Mouse (Mus musculus): ENCODE results near the gene Serpinb6b. TPM values are rescaled to one million over a fixed set of nuclear protein-coding genes. Genes with fewer than 3 reads are reported as not detected.

Gene Serpinb6b
- total RNA-seq, 2 experiments from 2014 or later = 2.8 to 3.5 TPM

DNA sequence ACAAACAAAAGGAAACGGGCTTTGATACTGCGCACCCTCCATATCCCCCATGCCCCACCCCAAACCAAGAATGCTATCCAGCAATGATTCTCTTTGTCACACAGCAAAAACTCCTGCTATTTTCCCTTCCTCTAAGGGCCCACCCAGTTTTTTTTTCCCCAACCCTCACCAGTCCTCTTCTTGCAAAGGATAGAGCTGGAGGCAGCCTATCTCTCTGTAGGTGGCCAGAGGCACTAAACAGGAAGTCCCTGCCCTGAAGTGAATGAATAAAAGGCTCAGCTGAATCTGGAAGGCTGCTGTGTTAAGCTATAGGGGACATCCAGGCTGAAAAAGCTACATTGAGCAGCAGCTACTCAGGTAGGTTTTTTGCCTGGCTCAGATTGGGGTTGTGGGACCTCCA lies 62.2 kb downstream of the Serpinb6b start, which contains the start of gene Serpinb9b:
Serpinb9b (plus strand) TSS at position 173 of the 400 bp plus-strand sequence.
- no peak for DNase-seq
- intact Hi-C loops (cut with DNase I) = no loop called here

DNA sequence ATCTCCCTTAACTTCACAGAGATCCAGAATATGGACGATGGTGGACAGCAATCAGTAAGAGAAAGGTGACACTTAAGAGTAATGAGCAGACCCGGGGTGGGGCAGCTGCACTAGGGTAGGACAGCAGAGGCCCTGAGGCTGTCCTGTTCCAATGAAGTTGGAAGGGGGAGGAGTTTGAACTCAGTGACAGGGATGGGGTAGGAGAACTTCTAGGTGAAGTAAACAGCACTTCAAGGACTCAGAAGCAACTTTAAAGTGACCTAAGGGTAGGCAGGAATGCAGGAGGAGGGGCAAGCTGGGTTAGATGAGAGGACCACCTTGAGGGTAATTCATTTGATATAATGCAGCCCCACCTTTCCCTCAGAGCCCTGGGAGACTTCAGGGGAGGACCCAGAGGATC lies 63.1 kb downstream of the Serpinb6b start:
- intact Hi-C loops (cut with DNase I) = no loop called here
- DNase-seq = no peak

DNA sequence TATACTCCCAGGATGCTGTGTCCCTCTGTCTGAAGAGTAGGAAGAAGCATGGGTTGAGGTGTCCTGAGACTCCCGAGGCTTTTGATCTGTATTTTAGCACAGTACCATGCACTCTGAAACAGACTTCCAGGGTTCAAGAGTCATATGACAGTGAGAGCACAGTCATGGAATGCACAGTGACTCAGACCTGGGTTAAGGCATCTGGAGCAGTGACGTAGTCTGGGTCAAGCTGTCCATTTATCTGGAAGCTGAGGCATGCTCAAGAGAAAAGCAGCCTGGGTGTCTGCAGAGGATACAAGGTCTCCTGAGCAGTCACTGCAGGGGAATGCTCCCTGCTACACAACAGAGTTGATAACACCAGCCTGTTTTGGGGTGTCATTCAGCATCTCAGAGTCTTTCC lies 63.5 kb downstream of the Serpinb6b start:
- DNase-seq = no peak
- intact Hi-C loops (cut with DNase I) = no loop called here

Other genes starting within 250 kb of the Serpinb6b start
- gene Mylk4, start 181.3 kb upstream of the Serpinb6b start, total RNA-seq (2021) = 1,000 to 10,000 TPM; 1,458 to 1,785 TPM
- gene Wrnip1, start 163.2 kb upstream of the Serpinb6b start, total RNA-seq (2021) = 1 to 10 TPM; 5.9 to 7.4 TPM
- gene D930007J09Rik, start 162.4 kb upstream of the Serpinb6b start, total RNA-seq (2021) = not detected
- 1 to 10 TPM; 2.6 to 6.0 TPM for gene Serpinb1a, start 114.0 kb upstream of the Serpinb6b start, total RNA-seq (2021)
- 1 to 10 TPM; 1.8 to 2.2 TPM for gene Serpinb1c, start 67.0 kb upstream of the Serpinb6b start, total RNA-seq (2021)
- gene Serpinb9, start 38.0 kb downstream of the Serpinb6b start, total RNA-seq (2021) = 1 to 10 TPM; 1.5 to 1.7 TPM
- not detected for gene Serpinb9b, start 62.2 kb downstream of the Serpinb6b start, total RNA-seq (2021)
- gene Serpinb1b, start 113.4 kb downstream of the Serpinb6b start, total RNA-seq (2021) = not detected
- gene Serpinb9c, start 194.5 kb downstream of the Serpinb6b start, total RNA-seq (2021) = not detected
- gene Serpinb9d, start 227.8 kb downstream of the Serpinb6b start, total RNA-seq (2021) = not detected

Data from gastrocnemius, postnatal 36 days (tissue).